Mouse (Mus musculus) effector memory CD4-positive, alpha-beta T cell, adult 5 months (primary cell): ENCODE data around the gene Vmn1r103. TPM values are rescaled to one million over a fixed set of nuclear protein-coding genes. Genes with fewer than 3 reads are reported as not detected.

Experiments used
- polyA plus RNA-seq: library from polyadenylated mRNA; unstranded; fragments of 100-300 nt; shearing (Covaris generic); gene quantifications from one replicate; pipeline ENCODE4 v1.2.1, GENCODE M21; 2017

Gene Vmn1r103
- polyA plus RNA-seq, result not detected

DNA sequence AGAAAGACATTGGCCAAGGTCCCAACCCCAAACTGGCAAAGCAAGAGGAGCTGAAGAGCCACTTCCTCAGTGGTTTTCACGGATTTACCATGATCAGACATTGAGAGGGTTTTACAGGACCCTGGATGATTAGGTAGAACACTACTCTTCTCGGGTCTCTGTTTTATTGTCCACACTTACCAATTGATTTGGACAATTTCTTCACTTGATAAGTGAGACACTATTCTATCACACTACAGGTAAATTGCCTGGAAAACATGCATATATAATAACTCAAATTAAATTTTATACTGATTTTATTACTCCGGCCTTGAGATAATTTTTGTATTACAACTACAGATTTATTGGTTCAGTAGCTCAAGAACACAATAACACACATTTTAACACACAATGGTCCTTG lies at the start of gene Vmn1r103:
Gene Vmn1r103 (minus strand): TSS at position 101 of the 400 bp plus-strand sequence.

DNA sequence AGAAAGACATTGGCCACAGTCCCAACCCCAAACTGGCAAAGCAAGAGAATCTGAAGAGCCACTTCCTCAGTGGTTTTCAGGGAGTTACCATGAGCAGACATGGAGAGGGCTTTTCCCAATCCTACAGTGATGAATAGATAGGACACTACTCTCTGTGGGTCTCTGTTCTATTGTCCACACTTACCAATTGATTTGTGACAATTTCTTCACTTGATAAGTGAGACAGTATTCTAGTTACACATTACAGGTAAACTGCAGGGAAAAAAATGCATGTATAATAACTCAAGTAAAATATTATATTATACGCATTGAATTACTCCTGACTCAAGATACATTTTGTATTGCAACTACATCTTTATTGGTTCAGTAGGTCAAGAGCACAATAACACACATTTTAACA lies 35.3 kb upstream of the Vmn1r103 start, which contains the start of gene Gm5726:
Gene Gm5726 (minus strand): TSS at position 101 of the 400 bp plus-strand sequence.

DNA sequence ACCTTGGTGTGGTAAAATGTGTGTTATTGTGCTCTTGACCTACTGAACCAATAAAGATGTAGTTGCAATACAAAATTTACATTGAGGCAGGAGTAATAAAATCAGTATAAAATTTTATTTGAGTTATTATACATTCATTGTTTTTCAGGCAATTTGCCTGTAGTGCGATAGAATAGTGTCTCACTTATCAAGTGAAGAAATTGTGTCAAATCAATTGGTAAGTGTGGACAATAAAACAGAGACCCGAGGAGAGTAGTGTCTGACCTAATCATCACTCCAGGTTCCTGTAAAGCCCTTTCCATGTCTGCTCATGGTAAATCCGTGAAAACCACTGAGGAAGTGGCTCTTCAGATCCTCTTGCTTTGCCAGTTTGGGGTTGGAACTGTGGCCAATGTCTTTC lies 23.2 kb upstream of the Vmn1r103 start, which contains the start of gene Vmn1r104:
Gene Vmn1r104 (plus strand): TSS at position 301 of the 400 bp plus-strand sequence.

DNA sequence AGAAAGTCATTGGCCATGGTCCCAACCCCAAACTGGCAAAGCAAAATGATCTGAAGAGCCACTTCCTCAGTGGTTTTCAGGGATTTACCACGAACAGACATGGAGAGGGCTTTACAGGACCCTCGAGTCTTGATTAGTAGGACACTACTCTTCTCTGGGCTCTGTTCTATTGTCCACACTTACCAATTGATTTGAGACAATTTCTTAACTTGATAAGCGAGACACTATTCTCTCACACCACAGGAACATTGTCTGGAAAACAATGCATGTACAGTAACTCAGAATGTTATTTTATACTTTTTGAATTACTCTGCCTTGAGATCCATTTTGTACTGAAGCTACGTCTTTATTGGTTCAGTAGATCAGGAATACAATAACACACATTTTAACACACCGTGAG lies 35.5 kb downstream of the Vmn1r103 start, which contains the start of gene Gm10670:
Gene Gm10670 (minus strand): TSS at position 101 of the 400 bp plus-strand sequence.

Other genes with a start within 250 kb of the Vmn1r103 start
- gene Gm5890, start 247.7 kb downstream of the Vmn1r103 start, polyA plus RNA-seq, result 0.69 TPM
- gene Gm4133, start 176.5 kb downstream of the Vmn1r103 start, polyA plus RNA-seq, result not detected
- gene Gm5728, start 135.1 kb downstream of the Vmn1r103 start, polyA plus RNA-seq, result not detected
- not detected for gene Vmn1r100, start 92.6 kb downstream of the Vmn1r103 start, polyA plus RNA-seq
- gene Vmn1r101, start 67.9 kb downstream of the Vmn1r103 start, polyA plus RNA-seq, result not detected
- 0.65 TPM for gene Gm10670, start 35.6 kb downstream of the Vmn1r103 start, polyA plus RNA-seq
- gene Vmn1r104, start 23.3 kb upstream of the Vmn1r103 start, polyA plus RNA-seq, result not detected
- gene Gm5726, start 35.2 kb upstream of the Vmn1r103 start, polyA plus RNA-seq, result not detected
- not detected for gene Gm4141, start 65.7 kb upstream of the Vmn1r103 start, polyA plus RNA-seq
- gene Gm4513, start 88.5 kb upstream of the Vmn1r103 start, polyA plus RNA-seq, result not detected
- 0.67 TPM for gene Vmn1r107, start 158.4 kb upstream of the Vmn1r103 start, polyA plus RNA-seq
- not detected for gene Vmn1r111, start 192.7 kb upstream of the Vmn1r103 start, polyA plus RNA-seq
- gene Gm10668, start 220.1 kb upstream of the Vmn1r103 start, polyA plus RNA-seq, result not detected